Mouse (Mus musculus) hindbrain, embryonic 10.5 days (tissue): Measurements from ENCODE around the gene Scg5. TPM values are rescaled to one million over a fixed set of nuclear protein-coding genes. Genes with fewer than 3 reads are reported as not detected.

Experiments
- DNase-seq: peaks from one replicate; pipeline ENCODE4 v3.0.0-alpha.2; 2017; ENCODE audit warnings: low spot score
- H3K27ac ChIP-seq: fragments of 300-500 bp; sonication (generic); 2 replicates; pipeline ENCODE4 v1.5.1; 2016; ENCODE audit warnings: mild to moderate bottlenecking, moderate library complexity
- H3K27me3 ChIP-seq: fragments of 300-500 bp; sonication (generic); 2 replicates; pipeline ENCODE4 v1.6.1; 2016; ENCODE audit warnings: mild to moderate bottlenecking; ENCODE audit not compliant: poor library complexity, insufficient read depth, severe bottlenecking
- H3K36me3 ChIP-seq: fragments of 300-500 bp; sonication (generic); 2 replicates; pipeline ENCODE4 v1.6.1; 2016; ENCODE audit warnings: mild to moderate bottlenecking, moderate library complexity
- H3K4me1 ChIP-seq: fragments of 300-500 bp; sonication (generic); replicated peaks from 2 replicates; pipeline ENCODE4 v1.6.1; 2016; ENCODE audit warnings: mild to moderate bottlenecking
- H3K4me3 ChIP-seq: fragments of 300-500 bp; sonication (generic); 2 replicates; pipeline ENCODE4 v1.5.1; 2016; ENCODE audit warnings: mild to moderate bottlenecking, moderate library complexity
- H3K9me3 ChIP-seq: fragments of 300-500 bp; sonication (generic); 2 replicates; pipeline ENCODE4 v1.6.1; 2016; ENCODE audit warnings: mild to moderate bottlenecking, moderate library complexity
- WGBS: fragments of 180-500 bp; shearing (Covaris S2); methylation state at CpG from one replicate; pipeline ENCODE4 v1.1.7; 2016; 5-methylcytosine and 5-hydroxymethylcytosine counted together
- polyA plus RNA-seq: library from polyadenylated mRNA; unstranded; fragments of >200 nt; fragmentation: Nextera tagmentation; extraction: Ambion mirVana; gene quantifications from 2 replicates; pipeline ENCODE4 v1.2.1, GENCODE M21; 2016

Gene Scg5
- polyA plus RNA-seq, 1 experiment from 2014 or later: 43.0 TPM

DNA sequence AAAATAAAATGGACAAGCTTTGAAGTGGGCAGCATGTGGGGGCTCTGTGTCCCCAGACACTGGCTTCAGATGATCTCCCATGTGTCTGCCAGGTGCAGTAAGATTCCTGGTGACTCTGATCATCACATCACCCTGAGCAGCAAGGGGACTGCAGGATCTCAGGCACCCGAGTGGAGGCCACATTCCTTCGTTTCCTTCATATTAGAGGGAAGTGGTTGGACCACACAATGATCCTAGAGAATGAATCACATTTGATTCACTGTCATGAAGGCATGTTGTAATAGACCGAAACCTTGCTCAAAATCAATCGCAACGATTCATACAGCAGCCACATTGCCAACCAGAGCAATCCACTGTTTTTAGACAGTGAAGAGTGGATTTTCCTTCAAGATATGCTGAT is 64.0 kb downstream of the Scg5 start:
- peaks cover 10% of the 10 kb centered on the region for H3K27me3 ChIP-seq
- no peak overlapping the region for H3K27ac ChIP-seq
- no peak overlapping the region for H3K4me3 ChIP-seq
- DNase-seq: no peak
- H3K4me1 ChIP-seq: no peaks in the 10 kb centered on the region
- WGBS: 85% methylated on average over 5 of the region's 5 CpGs
- no peaks in the 10 kb centered on the region for H3K36me3 ChIP-seq
- no peaks in the 10 kb centered on the region for H3K9me3 ChIP-seq

DNA sequence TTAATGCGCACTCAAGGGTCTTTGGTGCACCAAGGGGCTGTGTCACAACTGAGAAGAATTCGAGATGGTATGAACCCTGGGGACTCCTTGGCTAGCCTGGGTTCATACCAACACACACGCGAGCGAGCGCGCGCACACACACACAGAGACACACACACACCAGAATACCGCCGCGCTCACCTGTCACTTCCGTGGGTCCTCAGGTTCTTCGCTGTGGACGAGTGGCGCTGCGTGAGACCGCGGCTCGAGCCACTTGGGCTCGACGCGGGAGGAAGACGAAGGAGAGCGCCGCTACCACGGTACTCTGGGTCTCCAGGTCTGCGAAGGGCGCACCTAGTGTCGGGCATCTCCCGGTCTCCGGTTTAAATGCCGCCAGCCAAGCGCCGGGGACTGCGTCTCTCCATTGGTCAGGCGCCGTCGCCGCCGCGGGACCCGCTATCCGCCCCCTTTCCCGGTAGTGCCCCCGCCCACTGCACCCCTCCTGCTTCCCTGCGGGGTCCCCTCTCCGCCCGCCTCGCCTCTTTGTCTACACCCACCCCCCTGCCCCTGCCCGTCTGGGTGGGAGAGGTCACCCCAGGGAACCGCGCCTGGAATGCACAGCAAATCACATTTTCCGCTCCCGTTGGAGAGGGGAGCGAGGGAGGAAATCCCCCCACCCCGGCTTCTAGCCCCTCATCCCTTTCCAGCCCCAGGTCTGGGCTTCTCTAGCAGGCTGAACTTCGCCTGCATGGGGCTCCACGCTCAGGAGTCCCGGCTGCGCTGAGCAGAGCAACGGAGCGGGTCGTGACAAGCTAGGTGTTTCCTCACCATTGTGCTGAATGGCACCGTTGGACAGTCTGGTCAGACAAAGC is 70.4 kb downstream of the Scg5 start, which contains the start of gene Grem1:
TSS of gene Grem1 (minus strand) at position 336 of the 851 bp plus-strand sequence.
- H3K27ac ChIP-seq: peak within 1 kb of the TSS; percentile 45
- peaks cover 32% of the 10 kb centered on the region for H3K4me1 ChIP-seq
- under 1% methylated on average over 64 of the region's 64 CpGs for WGBS
- no peaks in the 10 kb centered on the region for H3K36me3 ChIP-seq
- H3K4me3 ChIP-seq: peak within 1 kb of the TSS; percentile 66
- peak; percentile 50 for DNase-seq
- peaks cover 68% of the 10 kb centered on the region for H3K27me3 ChIP-seq
- no peaks in the 10 kb centered on the region for H3K9me3 ChIP-seq

DNA sequence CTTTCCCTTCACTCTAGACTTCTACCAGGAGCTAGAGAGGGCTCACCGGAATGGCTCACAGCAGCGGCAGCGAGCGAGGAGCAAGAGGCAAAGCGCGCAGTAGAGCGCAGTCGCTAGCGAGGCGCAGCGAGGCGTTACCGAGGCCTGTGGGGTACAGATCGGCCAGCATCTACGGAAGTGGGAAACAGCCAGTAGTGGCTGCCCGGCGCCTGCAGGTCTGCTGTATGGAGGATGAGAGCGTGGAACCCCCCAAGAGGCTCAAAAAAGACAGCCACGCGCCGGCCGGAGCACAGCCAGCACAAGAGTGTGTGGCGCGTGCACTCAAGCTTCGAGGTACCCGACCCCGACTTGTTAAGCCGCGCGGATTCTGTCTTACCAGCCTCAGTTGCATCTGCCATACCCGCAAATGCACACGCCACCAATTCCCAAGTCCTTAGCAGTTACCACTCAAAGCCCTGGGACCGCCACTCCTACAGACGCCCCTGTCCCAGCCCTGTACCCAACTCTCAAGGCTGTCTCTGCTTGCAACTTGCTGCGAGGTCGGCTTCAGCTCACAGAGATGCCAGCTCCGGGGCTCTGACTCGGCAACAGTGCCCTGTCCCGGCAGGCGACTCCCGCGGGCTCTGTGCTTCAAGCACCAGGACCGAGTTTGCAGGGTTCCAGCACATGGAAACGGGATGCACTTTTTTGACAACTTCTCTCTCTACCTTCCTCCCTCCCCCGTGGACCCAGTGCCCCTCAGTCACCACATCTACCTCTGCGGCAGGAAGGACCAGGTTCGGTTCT is 71.2 kb downstream of the Scg5 start:
- Histone ChIP-seq H3K27ac (peak overlapping the region; percentile 40; the same call in 1 of the 2 replicates), H3K36me3 (no peaks in the 10 kb centered on the region), H3K27me3 (peaks cover 68% of the 10 kb centered on the region)

DNA sequence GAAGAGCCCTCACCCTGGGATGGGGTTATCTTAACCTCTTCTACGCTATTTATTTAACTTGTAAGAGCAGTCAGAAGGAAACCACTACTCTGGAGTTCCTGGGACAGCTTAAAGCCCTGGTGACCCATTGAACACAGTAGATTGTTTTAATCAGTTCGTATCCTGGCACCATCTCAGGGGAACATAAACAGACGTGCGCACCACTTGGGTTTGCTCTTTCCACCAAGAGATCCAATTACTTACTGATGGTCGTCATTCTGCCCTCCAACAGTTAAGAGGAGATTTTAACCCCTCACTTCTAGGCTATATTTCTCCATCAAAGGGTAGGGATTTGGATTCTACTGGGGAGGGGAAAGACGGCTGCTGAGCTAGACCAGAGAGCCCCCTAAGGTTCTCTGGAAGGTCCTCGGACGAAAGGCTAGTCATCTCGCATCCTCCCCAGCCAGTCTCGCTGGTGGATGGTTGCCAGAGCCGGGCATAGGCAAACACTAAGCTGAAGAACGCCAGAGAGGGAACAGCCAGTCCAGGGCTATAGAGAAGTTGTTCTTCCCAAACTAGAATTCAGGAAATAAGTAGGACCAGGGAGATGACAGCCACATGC is 71.9 kb downstream of the Scg5 start:
- H3K4me3 ChIP-seq: peak overlapping the region; percentile 66
- H3K27ac ChIP-seq: no peak overlapping the region
- peaks cover 68% of the 10 kb centered on the region for H3K27me3 ChIP-seq
- H3K4me1 ChIP-seq: peaks cover 32% of the 10 kb centered on the region
- H3K36me3 ChIP-seq: no peaks in the 10 kb centered on the region
- no peak for DNase-seq
- WGBS: 2% methylated on average over 12 of the region's 12 CpGs
- H3K9me3 ChIP-seq: no peaks in the 10 kb centered on the region

More for the DNA sequence above, 71.2 kb downstream of the Scg5 start:
- under 1% methylated on average over 47 of the region's 47 CpGs for WGBS
- Histone ChIP-seq H3K4me1 (peaks cover 32% of the 10 kb centered on the region), H3K4me3 (peak overlapping the region; percentile 66), H3K9me3 (no peaks in the 10 kb centered on the region)
- peak; percentile 65 for DNase-seq

DNA sequence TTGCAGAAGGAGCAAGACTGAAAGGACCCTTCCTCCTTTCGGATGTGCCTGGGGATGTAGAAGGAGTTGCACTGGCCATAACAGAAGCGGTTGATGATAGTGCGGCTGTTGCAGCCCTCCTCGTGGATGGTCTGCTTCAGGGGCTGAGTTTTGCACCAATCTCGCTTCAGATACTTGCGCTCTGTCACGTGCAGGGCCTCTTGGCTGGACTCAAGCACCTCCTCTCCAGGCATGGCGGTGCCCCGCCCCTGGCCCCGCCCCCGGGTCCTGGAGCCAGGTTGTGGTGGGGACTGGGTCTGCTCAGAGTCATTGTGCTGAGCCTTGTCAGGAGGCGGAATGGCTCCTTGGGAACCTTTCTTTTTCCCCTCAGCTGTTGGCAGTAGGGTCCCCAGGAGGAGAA is 79.2 kb downstream of the Scg5 start:
- Histone ChIP-seq H3K36me3 (no peaks in the 10 kb centered on the region), H3K4me1 (no peaks in the 10 kb centered on the region), H3K27ac (no peak overlapping the region), H3K4me3 (no peak overlapping the region), H3K27me3 (peaks cover 9% of the 10 kb centered on the region), H3K9me3 (no peaks in the 10 kb centered on the region)
- DNase-seq: no peak
- 79% methylated on average over 12 of the region's 12 CpGs for WGBS

DNA sequence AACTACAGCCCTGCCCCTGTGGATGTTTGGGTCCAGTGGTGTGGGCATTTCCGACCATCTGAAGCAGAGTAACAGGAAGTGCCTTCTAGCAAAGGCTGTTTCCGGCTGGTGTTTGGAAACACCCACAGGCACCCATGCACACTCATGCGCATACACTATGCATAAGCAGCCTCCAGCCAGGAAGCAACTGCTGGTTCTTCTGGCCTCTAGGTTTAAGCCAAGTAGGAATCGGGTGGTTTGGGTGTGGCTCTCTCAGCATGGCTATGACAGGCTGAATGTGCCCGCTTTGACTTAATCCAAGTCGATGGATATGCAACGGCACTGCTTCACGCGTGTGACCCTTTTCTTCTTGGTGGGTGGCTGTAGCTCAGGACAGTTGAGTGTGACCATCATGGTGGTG is 79.6 kb downstream of the Scg5 start:
- Histone ChIP-seq H3K4me1 (no peaks in the 10 kb centered on the region), H3K27ac (no peak overlapping the region), H3K9me3 (no peaks in the 10 kb centered on the region), H3K36me3 (no peaks in the 10 kb centered on the region), H3K4me3 (no peak overlapping the region), H3K27me3 (peaks cover 5% of the 10 kb centered on the region)
- WGBS: 93% methylated on average over 9 of the region's 9 CpGs
- DNase-seq: no peak

DNA sequence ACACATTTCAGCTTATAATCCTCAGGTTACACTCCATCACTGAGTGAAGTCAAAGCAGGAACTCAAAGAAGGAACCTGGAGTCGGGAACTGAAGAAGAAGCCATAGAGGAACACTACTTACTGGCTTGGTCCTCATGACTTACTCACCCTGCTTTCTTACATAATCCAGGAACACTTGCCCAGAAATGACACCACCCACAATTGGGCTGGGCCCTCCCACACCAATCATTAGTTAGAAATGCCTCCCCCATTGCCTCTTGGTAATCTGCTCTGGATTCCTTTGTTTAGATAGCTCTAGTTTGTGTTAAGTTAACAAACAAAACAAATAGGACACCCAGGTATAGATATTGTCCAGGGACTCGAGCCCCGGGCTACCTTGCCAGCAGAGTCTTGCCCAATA is 100.3 kb downstream of the Scg5 start:
- no peaks in the 10 kb centered on the region for H3K27me3 ChIP-seq
- 94% methylated on average over 3 of the region's 3 CpGs for WGBS
- no peak for DNase-seq

More for the DNA sequence above, 100.3 kb downstream of the Scg5 start:
- H3K4me1 ChIP-seq: no peaks in the 10 kb centered on the region
- H3K27ac ChIP-seq: no peak overlapping the region
- H3K4me3 ChIP-seq: no peak overlapping the region
- H3K9me3 ChIP-seq: no peaks in the 10 kb centered on the region
- no peaks in the 10 kb centered on the region for H3K36me3 ChIP-seq

Other genes with a start within 250 kb of the Scg5 start
- gene Grem1, start 70.5 kb downstream of the Scg5 start, polyA plus RNA-seq: 0.21 and 0.55 TPM in 2 replicates
- gene Arhgap11a, start 19.5 kb upstream of the Scg5 start, polyA plus RNA-seq: 31.6 and 33.9 TPM in 2 replicates
- gene Gjd2, start 184.5 kb upstream of the Scg5 start, polyA plus RNA-seq: 0.17 and 0.48 TPM in 2 replicates
- 6.3 and 16.5 TPM in 2 replicates for gene Actc1, start 224.4 kb upstream of the Scg5 start, polyA plus RNA-seq